Mouse (Mus musculus): ENCODE data around the gene Vkorc1l1. TPM values are rescaled to one million over a fixed set of nuclear protein-coding genes. Genes with fewer than 3 reads are reported as not detected.

Vkorc1l1 gene
- polyA plus RNA-seq, 1 experiment from 2014 or later: 26.2 TPM

DNA sequence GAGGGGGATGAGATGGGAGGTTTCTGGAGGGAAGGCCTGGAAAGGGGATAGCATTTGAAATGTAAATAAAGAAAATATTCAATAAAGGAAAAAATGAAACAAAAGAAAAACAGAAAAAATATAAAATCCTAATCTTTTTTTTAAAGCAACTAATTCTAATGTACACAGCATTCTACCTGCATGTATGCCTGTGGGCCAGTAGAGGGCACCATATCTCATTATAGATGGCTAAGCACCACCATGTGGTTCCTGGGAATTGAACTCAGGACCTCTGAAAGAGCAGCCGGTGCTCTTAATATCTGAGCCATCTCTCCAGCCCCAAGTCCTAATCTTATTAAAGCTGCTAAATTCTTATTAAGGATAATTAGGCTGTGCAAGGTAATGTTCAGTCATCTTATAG, 65.6 kb downstream of the Vkorc1l1 start:
- Histone ChIP-seq H3K27me3 (ENCODE audit: control insufficient read depth, insufficient read depth, low read length) (no peaks in the 10 kb centered on the region), H3K4me3 (ENCODE audit: low read depth, low read length) (no peak overlapping the region), H3K9ac (replicated peaks; ENCODE audit: low read depth, low read length) (no peak overlapping the region), H3K27ac (ENCODE audit: low read depth, low read length) (no peak overlapping the region), H3K4me1 (ENCODE audit: control insufficient read depth, insufficient read depth, low read length) (no peaks in the 10 kb centered on the region), H3K36me3 (ENCODE audit: control insufficient read depth, insufficient read depth, low read length) (0 out of 2 replicates have a peak, but pooled peaks cover 3% of the 10 kb centered on the region), H3K4me2 (ENCODE audit: low read depth, low read length) (no peak overlapping the region), H3K9me3 (ENCODE audit: control insufficient read depth, low read length) (peaks cover 7% of the 10 kb centered on the region; the same call in 1 of the 2 replicates)
- ATAC-seq (ENCODE audit: low read depth): no peak
- 96% methylated on average over 1 of the region's 1 CpGs for WGBS

- Histone ChIP-seq H3K9me3 (ENCODE audit: control insufficient read depth, low read length) (peaks cover 7% of the 10 kb centered on the region; the same call in 1 of the 2 replicates), H3K9ac (replicated peaks; ENCODE audit: low read depth, low read length) (no peak overlapping the region), H3K4me1 (ENCODE audit: control insufficient read depth, insufficient read depth, low read length) (no peaks in the 10 kb centered on the region), H3K4me2 (ENCODE audit: low read depth, low read length) (no peak overlapping the region), H3K4me3 (ENCODE audit: low read depth, low read length) (no peak overlapping the region), H3K36me3 (ENCODE audit: control insufficient read depth, insufficient read depth, low read length) (0 out of 2 replicates have a peak, but pooled peaks cover 3% of the 10 kb centered on the region), H3K27ac (ENCODE audit: low read depth, low read length) (no peak overlapping the region), H3K27me3 (ENCODE audit: control insufficient read depth, insufficient read depth, low read length) (no peaks in the 10 kb centered on the region)
- no peak for ATAC-seq (ENCODE audit: low read depth)
- 85% methylated on average over 6 of the region's 6 CpGs for WGBS
Measured at GRCm38 (mm10) chr5:130008034-130008590, 66.3 kb downstream of the Vkorc1l1 start.

- ATAC-seq (ENCODE audit: low read depth): no peak
- 94% methylated on average over 4 of the region's 4 CpGs for WGBS
- no peak overlapping the region for H3K27ac ChIP-seq (ENCODE audit: low read depth, low read length)
- peaks cover 7% of the 10 kb centered on the region; the same call in 1 of the 2 replicates for H3K9me3 ChIP-seq (ENCODE audit: control insufficient read depth, low read length)
- no peak overlapping the region for H3K4me3 ChIP-seq (ENCODE audit: low read depth, low read length)
- H3K27me3 ChIP-seq (ENCODE audit: control insufficient read depth, insufficient read depth, low read length): no peaks in the 10 kb centered on the region
- H3K4me2 ChIP-seq (ENCODE audit: low read depth, low read length): no peak overlapping the region
- H3K9ac ChIP-seq (replicated peaks; ENCODE audit: low read depth, low read length): no peak overlapping the region
- 0 out of 2 replicates have a peak, but pooled peaks cover 3% of the 10 kb centered on the region for H3K36me3 ChIP-seq (ENCODE audit: control insufficient read depth, insufficient read depth, low read length)
- no peaks in the 10 kb centered on the region for H3K4me1 ChIP-seq (ENCODE audit: control insufficient read depth, insufficient read depth, low read length)
Measured at GRCm38 (mm10) chr5:130009784-130010183, 68.0 kb downstream of the Vkorc1l1 start.

- ATAC-seq (ENCODE audit: low read depth): no peak
- no peak overlapping the region for H3K9ac ChIP-seq (replicated peaks; ENCODE audit: low read depth, low read length)
- no peaks in the 10 kb centered on the region for H3K4me1 ChIP-seq (ENCODE audit: control insufficient read depth, insufficient read depth, low read length)
- 0 out of 2 replicates have a peak, but pooled peaks cover 3% of the 10 kb centered on the region for H3K36me3 ChIP-seq (ENCODE audit: control insufficient read depth, insufficient read depth, low read length)
- H3K4me3 ChIP-seq (ENCODE audit: low read depth, low read length): no peak overlapping the region
- no peaks in the 10 kb centered on the region for H3K27me3 ChIP-seq (ENCODE audit: control insufficient read depth, insufficient read depth, low read length)
- WGBS: 94% methylated on average over 5 of the region's 5 CpGs
- H3K27ac ChIP-seq (ENCODE audit: low read depth, low read length): no peak overlapping the region
- H3K9me3 ChIP-seq (ENCODE audit: control insufficient read depth, low read length): peaks cover 7% of the 10 kb centered on the region; the same call in 1 of the 2 replicates
- no peak overlapping the region for H3K4me2 ChIP-seq (ENCODE audit: low read depth, low read length)
Measured at GRCm38 (mm10) chr5:130010961-130011360, 69.2 kb downstream of the Vkorc1l1 start.

DNA sequence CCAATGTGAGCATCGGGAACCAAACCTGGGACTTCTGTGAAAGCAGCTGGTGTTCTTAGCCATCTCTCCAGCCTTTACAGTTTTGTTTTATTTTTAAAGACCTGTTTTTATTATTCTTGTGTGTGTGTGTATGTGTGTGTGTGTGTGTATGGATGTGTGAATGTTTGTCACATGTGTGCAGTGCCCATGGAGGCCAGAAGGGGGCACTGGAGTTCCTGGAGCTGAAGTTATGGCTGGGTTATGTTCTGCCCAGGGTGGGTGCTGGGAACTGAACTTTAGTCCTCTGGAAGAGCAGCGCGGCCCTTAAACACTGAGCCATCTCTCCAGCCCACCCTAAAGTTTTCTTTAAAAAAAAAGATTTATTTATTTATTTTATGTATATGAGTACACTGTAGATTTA, 73.3 kb downstream of the Vkorc1l1 start:
- no peak overlapping the region for H3K9ac ChIP-seq (replicated peaks; ENCODE audit: low read depth, low read length)
- no peak for ATAC-seq (ENCODE audit: low read depth)
- 97% methylated on average over 3 of the region's 3 CpGs for WGBS
- no peak overlapping the region for H3K4me3 ChIP-seq (ENCODE audit: low read depth, low read length)
- no peaks in the 10 kb centered on the region for H3K27me3 ChIP-seq (ENCODE audit: control insufficient read depth, insufficient read depth, low read length)
- no peaks in the 10 kb centered on the region for H3K4me1 ChIP-seq (ENCODE audit: control insufficient read depth, insufficient read depth, low read length)
- H3K27ac ChIP-seq (ENCODE audit: low read depth, low read length): no peak overlapping the region
- no peak overlapping the region for H3K4me2 ChIP-seq (ENCODE audit: low read depth, low read length)
- peaks cover 7% of the 10 kb centered on the region; the same call in 1 of the 2 replicates for H3K9me3 ChIP-seq (ENCODE audit: control insufficient read depth, low read length)
- H3K36me3 ChIP-seq (ENCODE audit: control insufficient read depth, insufficient read depth, low read length): 0 out of 2 replicates have a peak, but pooled peaks cover 3% of the 10 kb centered on the region

DNA sequence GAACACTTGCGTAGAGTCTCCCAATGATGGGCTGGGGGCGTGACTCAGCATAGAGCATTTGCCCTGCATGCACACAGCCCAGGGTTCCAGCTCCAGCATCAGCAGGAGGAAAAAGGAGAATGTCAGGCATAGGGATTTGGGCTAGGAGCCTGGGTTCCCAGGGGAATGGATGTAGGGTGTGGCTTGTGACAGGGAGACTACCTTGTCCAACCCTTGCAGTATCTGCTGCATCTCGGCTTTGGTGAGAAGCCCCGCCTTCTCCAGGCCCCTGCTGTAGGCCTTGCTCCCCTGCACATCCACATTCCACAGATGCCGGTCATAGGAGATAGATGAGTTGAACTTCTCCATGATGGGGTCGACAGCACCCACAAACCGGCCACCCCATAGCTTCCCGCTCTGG, 77.7 kb downstream of the Vkorc1l1 start:
- no peak for ATAC-seq (ENCODE audit: low read depth)
- Histone ChIP-seq H3K27ac (ENCODE audit: low read depth, low read length) (no peak overlapping the region), H3K36me3 (ENCODE audit: control insufficient read depth, insufficient read depth, low read length) (no peaks in the 10 kb centered on the region), H3K9ac (replicated peaks; ENCODE audit: low read depth, low read length) (no peak overlapping the region), H3K9me3 (ENCODE audit: control insufficient read depth, low read length) (no peaks in the 10 kb centered on the region), H3K27me3 (ENCODE audit: control insufficient read depth, insufficient read depth, low read length) (no peaks in the 10 kb centered on the region), H3K4me2 (ENCODE audit: low read depth, low read length) (no peak overlapping the region), H3K4me3 (ENCODE audit: low read depth, low read length) (no peak overlapping the region), H3K4me1 (ENCODE audit: control insufficient read depth, insufficient read depth, low read length) (no peaks in the 10 kb centered on the region)
- WGBS: 91% methylated on average over 8 of the region's 8 CpGs

GRCm38 (mm10) chr5:130021361-130021966, 79.7 kb downstream of the Vkorc1l1 start:
- Histone ChIP-seq H3K9me3 (ENCODE audit: control insufficient read depth, low read length) (no peaks in the 10 kb centered on the region), H3K27ac (ENCODE audit: low read depth, low read length) (no peak overlapping the region), H3K9ac (replicated peaks; ENCODE audit: low read depth, low read length) (0 out of 2 replicates have a peak overlapping the region, but pooled peaks have one; percentile 22), H3K27me3 (ENCODE audit: control insufficient read depth, insufficient read depth, low read length) (no peaks in the 10 kb centered on the region), H3K4me2 (ENCODE audit: low read depth, low read length) (no peak overlapping the region), H3K36me3 (ENCODE audit: control insufficient read depth, insufficient read depth, low read length) (no peaks in the 10 kb centered on the region), H3K4me3 (ENCODE audit: low read depth, low read length) (no peak overlapping the region), H3K4me1 (ENCODE audit: control insufficient read depth, insufficient read depth, low read length) (no peaks in the 10 kb centered on the region)
- 65% methylated on average over 5 of the region's 5 CpGs for WGBS
- no peak for ATAC-seq (ENCODE audit: low read depth)

DNA sequence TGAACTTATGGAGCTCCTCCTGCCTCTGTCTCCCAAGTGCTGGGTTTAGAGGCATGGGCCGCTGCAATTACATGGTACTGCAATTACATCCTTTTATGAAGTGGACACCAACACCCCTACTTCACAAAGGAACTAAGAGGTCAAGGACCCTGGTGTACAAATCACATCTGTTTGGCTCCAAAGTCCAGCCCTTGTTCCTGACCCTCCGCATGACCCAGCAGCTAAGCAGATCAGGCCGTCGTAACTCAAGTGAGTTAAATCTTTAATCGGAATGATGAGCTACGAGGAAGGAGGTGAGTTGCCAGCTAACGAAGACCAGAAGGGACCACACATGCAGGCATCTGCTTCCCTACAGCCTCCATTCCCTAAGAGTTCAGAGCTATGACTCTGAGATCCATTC, 80.6 kb downstream of the Vkorc1l1 start:
- WGBS: 77% methylated on average over 7 of the region's 7 CpGs
- no peaks in the 10 kb centered on the region for H3K4me1 ChIP-seq (ENCODE audit: control insufficient read depth, insufficient read depth, low read length)
- no peak overlapping the region for H3K9ac ChIP-seq (replicated peaks; ENCODE audit: low read depth, low read length)
- no peak for ATAC-seq (ENCODE audit: low read depth)
- no peak overlapping the region for H3K4me3 ChIP-seq (ENCODE audit: low read depth, low read length)
- H3K4me2 ChIP-seq (ENCODE audit: low read depth, low read length): no peak overlapping the region
- no peak overlapping the region for H3K27ac ChIP-seq (ENCODE audit: low read depth, low read length)
- no peaks in the 10 kb centered on the region for H3K27me3 ChIP-seq (ENCODE audit: control insufficient read depth, insufficient read depth, low read length)
- H3K36me3 ChIP-seq (ENCODE audit: control insufficient read depth, insufficient read depth, low read length): no peaks in the 10 kb centered on the region
- no peaks in the 10 kb centered on the region for H3K9me3 ChIP-seq (ENCODE audit: control insufficient read depth, low read length)

DNA sequence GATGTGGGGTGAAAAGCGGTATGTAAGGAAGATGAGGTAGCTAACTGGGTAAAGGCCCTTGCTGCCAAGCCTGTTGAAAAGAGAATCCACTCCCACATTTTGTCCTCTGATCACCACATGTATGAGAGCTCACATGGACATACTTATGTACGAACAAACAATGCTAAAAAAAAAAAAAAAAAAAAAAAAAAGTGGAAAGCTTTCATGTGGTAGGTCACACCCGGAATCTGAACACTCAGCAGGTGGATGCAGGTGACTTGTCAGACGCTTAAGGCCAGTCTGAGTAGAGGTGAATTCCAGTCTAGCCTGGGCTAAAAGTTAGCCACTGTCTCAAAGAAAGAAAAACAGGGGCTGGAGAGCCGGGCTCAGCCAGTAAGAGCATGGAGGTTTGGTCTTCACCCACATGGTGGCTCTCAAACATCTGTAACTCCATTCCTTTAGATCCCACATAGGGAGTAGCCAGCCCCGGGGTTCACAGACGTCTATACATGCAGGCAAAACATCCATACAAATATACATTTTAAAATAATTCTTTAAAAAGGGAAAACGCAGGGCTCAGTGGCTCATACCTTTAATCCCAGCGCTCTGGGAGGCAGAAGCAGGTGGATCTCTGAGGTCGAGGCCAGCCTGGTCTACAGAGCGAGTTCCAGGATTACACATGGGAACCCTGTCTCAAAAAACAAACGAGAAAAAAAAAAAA, 81.4 kb downstream of the Vkorc1l1 start:
- WGBS: 43% methylated on average over 12 of the region's 12 CpGs
- H3K9ac ChIP-seq (replicated peaks; ENCODE audit: low read depth, low read length): 0 out of 2 replicates have a peak overlapping the region, but pooled peaks have one; percentile 34
- no peak overlapping the region for H3K27ac ChIP-seq (ENCODE audit: low read depth, low read length)
- no peak for ATAC-seq (ENCODE audit: low read depth)
- H3K4me1 ChIP-seq (ENCODE audit: control insufficient read depth, insufficient read depth, low read length): no peaks in the 10 kb centered on the region
- peak overlapping the region; percentile 50 for H3K4me3 ChIP-seq (ENCODE audit: low read depth, low read length)
- no peaks in the 10 kb centered on the region for H3K9me3 ChIP-seq (ENCODE audit: control insufficient read depth, low read length)
- H3K4me2 ChIP-seq (ENCODE audit: low read depth, low read length): peak overlapping the region; percentile 73
- no peaks in the 10 kb centered on the region for H3K36me3 ChIP-seq (ENCODE audit: control insufficient read depth, insufficient read depth, low read length)
- no peaks in the 10 kb centered on the region for H3K27me3 ChIP-seq (ENCODE audit: control insufficient read depth, insufficient read depth, low read length)

Measured in neural tube, embryonic 14.5 days (tissue).